Mouse (Mus musculus): ENCODE data around the gene Prss35.

The Prss35 gene

GRCm38 (mm10) chr9:86734357-86734756 lies 9.1 kb upstream of the Prss35 start:
- no peak for DNase-seq (ENCODE audit: low spot score in 2 of 2)

DNA sequence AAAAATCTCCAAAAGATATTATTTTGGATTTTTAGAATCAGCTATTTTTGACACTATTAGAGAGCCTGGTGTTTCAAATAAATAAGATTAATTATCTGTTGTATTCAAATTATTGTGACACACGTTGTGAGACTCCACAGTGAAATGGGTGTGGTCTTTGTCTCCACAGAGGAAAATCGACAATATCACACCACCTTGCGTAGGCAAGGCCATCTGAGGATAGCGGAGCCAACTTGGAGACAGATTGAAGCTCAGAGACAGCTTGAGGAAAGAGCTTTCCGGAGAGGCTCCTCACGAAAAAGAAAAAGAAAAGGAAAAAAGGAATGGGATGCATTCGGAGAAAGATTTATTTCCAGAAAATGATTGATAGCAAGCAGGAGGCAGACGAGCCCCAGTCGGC lies 8.7 kb upstream of the Prss35 start:
- DNase-seq (ENCODE audit: low spot score in 2 of 2) = no peak

GRCm38 (mm10) chr9:86736991-86737390 lies 6.5 kb upstream of the Prss35 start:
- DNase-seq (ENCODE audit: low spot score in 2 of 2) = no peak

- DNase-seq (ENCODE audit: low spot score in 2 of 2) = no peak
These were observed 5.4 kb upstream of the Prss35 start for GRCm38 (mm10) chr9:86738067-86738466.

DNA sequence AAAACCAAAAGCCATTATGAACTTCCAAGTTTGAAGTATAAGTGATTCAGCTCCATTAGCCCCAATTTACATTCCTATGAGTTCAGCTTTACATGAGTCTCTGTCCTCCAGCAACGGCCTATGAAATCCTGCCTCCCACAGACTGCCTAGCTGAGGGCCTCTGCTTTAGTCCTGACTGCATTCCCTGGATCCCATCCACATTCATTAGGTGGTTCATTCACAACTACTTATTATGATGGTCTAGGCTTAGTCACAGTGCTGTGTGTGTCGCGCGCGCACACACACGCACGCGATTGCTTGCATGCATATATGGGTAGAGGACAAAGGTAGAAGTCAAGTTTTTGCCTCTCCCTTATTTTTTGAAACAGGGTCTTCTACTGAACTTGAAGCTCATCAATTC lies 4.6 kb upstream of the Prss35 start:
- DNase-seq (ENCODE audit: low spot score in 2 of 2) = no peak

- no peak for DNase-seq (ENCODE audit: low spot score in 2 of 2)
These were observed 3.5 kb upstream of the Prss35 start for GRCm38 (mm10) chr9:86739971-86740370.

- no peak for DNase-seq (ENCODE audit: low spot score in 2 of 2)
These were observed 592 bp downstream of the Prss35 start for GRCm38 (mm10) chr9:86744041-86744440.

DNA sequence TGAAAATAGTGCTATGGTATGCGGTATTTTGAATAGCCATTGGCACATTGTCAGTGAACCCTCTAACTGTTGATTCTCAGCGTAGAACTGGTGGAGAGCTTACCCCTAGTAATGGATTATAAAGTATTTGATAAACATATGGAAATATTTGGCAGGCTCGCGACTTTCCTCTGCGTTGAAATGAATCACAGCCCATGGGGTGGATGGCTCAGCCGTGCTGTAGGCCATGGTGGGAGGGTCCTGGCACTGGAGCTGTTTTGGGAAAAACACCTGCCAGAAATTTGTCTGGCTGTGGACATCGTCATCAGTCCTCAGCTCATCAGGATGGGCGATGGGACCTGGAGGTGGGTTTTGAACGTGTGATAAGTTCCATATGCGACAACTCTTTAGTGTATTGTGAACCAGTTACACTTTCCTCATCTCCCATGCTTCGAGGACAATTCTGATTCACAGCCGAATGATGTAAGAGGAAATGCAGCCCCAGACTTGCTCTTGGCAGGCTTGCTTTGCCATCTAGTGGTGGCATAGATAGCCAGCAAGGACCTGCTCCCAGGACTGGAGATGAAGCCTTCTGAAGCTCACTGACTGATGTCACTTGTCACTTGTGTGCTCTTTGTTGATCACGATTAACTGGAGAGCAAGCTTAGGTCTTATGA lies 2.6 kb downstream of the Prss35 start:
- no peak for DNase-seq (ENCODE audit: low spot score in 2 of 2)

- DNase-seq (ENCODE audit: low spot score in 2 of 2) = no peak
These were observed 19.3 kb downstream of the Prss35 start for GRCm38 (mm10) chr9:86762477-86763376.

GRCm38 (mm10) chr9:86764002-86764401 lies 20.6 kb downstream of the Prss35 start:
- DNase-seq (ENCODE audit: low spot score in 2 of 2) = no peak

DNA sequence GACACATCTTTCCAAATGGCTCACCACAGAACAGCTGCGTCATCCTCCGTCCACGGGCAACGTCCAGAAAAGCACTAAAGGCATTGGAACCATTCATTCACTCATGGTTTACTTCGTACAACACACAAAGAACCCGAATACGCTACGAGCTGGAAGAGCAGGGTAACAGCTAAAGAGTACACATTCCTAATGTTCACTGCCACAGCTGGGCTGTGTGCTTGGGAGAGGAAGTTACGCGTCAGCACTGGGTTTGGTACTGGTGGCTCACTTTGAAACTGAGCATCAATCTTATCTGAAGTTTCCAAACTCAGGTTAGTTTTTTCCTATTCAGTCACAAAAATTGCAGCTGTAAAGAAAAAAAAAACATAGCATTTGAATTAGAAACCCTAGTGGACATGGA lies 23.5 kb downstream of the Prss35 start:
- DNase-seq (ENCODE audit: low spot score in 2 of 2) = no peak

GRCm38 (mm10) chr9:86772897-86773296 lies 29.4 kb downstream of the Prss35 start:
- no peak for DNase-seq (ENCODE audit: low spot score in 2 of 2)

GRCm38 (mm10) chr9:86773996-86774395 lies 30.5 kb downstream of the Prss35 start:
- DNase-seq (ENCODE audit: low spot score in 2 of 2) = no peak

DNA sequence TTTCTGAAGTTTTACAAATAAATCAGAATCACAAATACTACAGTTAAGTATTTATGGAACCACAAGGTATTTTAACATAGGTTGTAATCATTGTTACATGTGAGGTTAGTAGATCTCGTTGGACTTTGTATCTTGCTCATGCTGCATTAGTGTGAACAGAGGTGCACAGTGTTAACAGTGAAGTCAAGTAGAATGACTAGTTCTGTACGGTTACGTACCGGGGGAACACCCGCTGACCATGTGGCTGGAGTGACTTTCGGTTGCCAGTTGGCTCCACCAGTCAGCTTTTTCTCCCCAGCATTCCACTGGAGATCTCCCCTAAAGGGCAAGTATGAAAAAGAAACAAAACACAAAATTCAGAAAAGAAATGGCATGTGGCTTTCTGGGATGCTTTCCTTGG lies 31.9 kb downstream of the Prss35 start:
- DNase-seq (ENCODE audit: low spot score in 2 of 2) = no peak

DNA sequence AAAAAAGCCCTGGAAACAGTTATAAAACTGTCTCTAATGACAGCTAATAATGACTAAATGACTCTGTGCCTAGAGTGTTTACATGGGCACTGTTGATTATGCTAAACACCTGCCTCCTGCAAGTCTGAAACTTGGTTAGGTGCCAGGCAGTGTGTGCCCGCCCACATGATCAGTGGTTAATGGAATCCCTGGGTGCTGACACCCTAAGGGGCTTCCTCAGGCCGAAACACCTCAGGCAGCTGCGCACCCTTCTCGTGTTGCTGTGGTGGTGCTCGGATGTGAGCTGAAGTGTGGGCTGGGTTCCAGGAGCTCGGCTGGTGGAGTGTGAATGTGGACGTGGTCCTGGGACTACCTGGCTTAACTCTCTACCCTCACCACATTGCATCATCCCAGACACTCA lies 33.9 kb downstream of the Prss35 start:
- no peak for DNase-seq (ENCODE audit: low spot score in 2 of 2)

GRCm38 (mm10) chr9:86778212-86778611 lies 34.8 kb downstream of the Prss35 start:
- no peak for DNase-seq (ENCODE audit: low spot score in 2 of 2)

DNA sequence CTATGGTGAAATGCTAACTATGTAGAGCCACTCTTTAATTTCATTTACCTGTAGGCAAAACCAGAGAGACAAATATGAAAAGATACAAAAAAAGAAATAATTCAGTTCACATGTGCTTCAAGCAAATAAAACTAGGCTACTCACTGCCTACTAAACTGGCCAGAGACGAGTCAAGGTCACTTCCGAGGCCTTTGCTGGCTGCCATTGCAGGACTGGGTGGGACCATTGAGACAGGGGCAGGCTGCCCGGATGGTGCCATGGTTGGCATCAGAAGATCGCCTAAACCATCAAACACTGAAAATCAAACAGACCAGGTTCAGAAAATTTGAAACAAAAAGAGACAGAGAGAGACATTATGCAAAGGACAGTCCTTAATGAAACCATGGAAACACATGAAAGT lies 38.0 kb downstream of the Prss35 start:
- DNase-seq (ENCODE audit: low spot score in 2 of 2) = no peak

DNA sequence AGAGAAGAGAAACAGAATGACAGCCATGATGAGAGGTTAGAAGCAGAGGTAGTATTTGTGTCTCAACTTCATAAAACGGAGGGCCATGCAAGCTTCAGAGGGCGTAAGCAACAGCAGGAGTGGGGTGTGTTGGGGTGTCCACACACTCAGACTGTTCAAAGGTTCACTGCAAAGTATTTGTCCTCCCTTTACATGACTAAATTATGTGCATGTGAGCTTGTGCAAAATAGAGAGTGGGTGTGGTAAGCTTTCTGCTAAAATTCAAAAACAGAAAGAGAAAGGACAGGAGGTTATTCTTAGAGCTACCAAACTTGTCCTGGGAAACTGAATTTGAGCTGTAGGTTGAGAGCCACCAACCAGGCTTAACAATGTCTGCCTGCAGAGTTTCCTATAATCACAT lies 39.4 kb downstream of the Prss35 start:
- no peak for DNase-seq (ENCODE audit: low spot score in 2 of 2)

- DNase-seq (ENCODE audit: low spot score in 2 of 2) = no peak
These were observed 45.7 kb downstream of the Prss35 start for GRCm38 (mm10) chr9:86789186-86789585.

GRCm38 (mm10) chr9:86791927-86792326 lies 48.5 kb downstream of the Prss35 start:
- no peak for DNase-seq (ENCODE audit: low spot score in 2 of 2)

DNA sequence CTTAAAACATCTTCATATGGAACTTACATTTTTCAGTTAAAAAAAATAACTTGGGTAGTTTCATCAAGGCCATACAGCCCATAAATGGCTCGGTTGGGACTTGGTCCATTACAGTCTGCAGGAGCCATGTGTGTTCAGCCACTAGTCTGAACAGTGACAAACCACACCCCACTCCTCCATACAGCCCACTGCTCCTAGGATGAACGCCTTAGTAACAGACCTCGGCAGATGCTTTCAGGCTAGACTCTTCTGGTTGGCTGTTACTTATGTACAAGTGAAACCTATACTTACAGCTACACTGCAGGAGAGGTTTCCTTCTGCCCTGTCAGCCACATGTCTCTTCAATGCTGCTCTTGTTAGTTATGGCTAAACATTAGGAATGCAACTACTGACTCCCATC lies 51.8 kb downstream of the Prss35 start:
- DNase-seq (ENCODE audit: low spot score in 2 of 2) = no peak

DNA sequence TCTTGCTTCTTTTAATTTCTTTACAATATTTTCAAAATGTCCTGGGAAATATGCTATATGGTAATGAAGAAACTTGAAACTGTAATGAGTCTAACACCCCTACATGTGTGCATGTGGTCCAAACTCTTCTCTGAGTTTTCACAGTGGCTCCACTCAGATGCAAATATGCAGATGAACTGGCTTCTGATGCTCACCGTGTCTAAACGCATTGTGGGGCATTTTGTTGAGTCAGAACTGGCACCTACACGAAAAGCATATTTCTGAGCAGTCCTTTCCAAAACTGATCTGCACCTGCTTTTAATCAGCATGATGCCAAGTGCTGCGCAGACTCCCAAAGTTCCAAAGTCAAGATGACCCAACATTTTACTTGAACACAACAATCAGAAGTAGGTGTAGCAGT lies 54.1 kb downstream of the Prss35 start:
- DNase-seq (ENCODE audit: low spot score in 2 of 2) = no peak

DNA sequence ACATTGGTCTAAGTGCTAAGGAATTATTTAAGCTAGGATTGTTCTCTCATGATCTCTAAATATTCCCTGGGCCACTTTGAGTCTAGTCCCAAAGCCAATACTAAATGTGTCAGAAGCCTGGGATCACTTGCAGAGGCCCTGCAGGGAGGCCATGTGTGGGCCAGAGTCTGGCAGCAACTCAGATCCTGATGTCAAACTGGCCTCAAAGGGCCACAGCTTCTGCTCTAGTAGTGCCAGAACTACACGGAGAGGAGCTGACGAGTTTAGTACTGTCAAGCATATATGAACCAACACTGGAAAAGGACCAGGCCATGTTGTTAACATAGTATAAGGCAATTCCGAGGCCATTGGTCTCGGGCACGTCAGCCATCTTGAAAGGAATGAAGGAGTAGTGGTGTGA lies 54.7 kb downstream of the Prss35 start:
- DNase-seq (ENCODE audit: low spot score in 2 of 2) = no peak
